8 mouse cellular contexts compared by ENCODE assay signal in the genomic region with DNA sequence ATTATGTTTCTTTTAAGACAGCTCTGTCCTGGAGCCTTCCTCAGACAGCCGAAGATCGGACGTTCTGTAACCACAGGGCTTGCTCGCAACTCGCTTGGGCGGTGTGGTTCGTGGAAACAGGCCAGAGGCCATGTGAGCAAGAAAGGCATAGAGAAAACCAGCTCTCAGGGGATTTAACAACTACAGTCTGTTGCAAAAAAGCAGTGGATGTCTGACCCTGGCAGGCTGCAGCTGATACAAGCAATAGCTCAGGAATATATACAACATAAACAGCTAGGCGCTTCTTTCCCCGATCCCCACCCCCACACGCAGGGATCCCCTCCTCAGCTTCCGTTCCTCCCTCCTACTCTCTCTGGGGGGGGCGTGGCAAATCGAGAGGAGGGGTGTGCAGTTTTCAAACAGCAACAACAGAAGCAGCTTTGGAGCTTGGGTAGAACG. TPM values are rescaled to one million over a fixed set of nuclear protein-coding genes. Genes with fewer than 3 reads are reported as not detected.
DNase-seq lines count a peak whose midpoint lies in the region; ATAC-seq lines count a peak whose summit lies in the region.

No protein-coding gene starts in this region.

- DNase-seq in left cerebral cortex, postnatal 4 days, result peak; percentile 36
- no peak for DNase-seq in left cerebral cortex, adult 11 months (ENCODE audit: low spot score)
- DNase-seq in embryonic facial prominence, embryonic 10.5 days (ENCODE audit: low spot score), result peak; percentile 66
- DNase-seq in hindbrain, embryonic 14.5 days (ENCODE audit: low spot score), result peak; percentile 44
- DNase-seq in thymus, postnatal 4 days, result no peak
- DNase-seq in thymus, postnatal 36 days, result no peak
- DNase-seq in right cerebral cortex, postnatal 10 days (ENCODE audit: low spot score in 2 of 2), result no peak

- H3K36me3 ChIP-seq in embryonic facial prominence, embryonic 10.5 days (replicated peaks), result peaks cover 50% of the 10 kb centered on the region
- no peaks in the 10 kb centered on the region for H3K36me3 ChIP-seq in hindbrain, embryonic 14.5 days (replicated peaks; ENCODE audit: control insufficient read depth, insufficient read depth)
- no peaks in the 10 kb centered on the region for H3K36me3 ChIP-seq in midbrain, embryonic 15.5 days (replicated peaks)

- peak overlapping the region; percentile 35 for H3K4me2 ChIP-seq in hindbrain, embryonic 14.5 days (replicated peaks)
- H3K4me2 ChIP-seq in midbrain, embryonic 15.5 days, result peak overlapping the region; percentile 42

- H3K9ac ChIP-seq in hindbrain, embryonic 14.5 days, result no peak overlapping the region; the same call in 1 of the 2 replicates
- H3K9ac ChIP-seq in midbrain, embryonic 15.5 days, result peak overlapping the region; percentile 22; the same call in 1 of the 2 replicates

- H3K4me1 ChIP-seq in embryonic facial prominence, embryonic 10.5 days, result peaks cover 14% of the 10 kb centered on the region
- H3K4me1 ChIP-seq in hindbrain, embryonic 14.5 days (replicated peaks; ENCODE audit: control insufficient read depth, insufficient read depth, low read length), result no peaks in the 10 kb centered on the region
- H3K4me1 ChIP-seq in midbrain, embryonic 15.5 days, result peaks cover 6% of the 10 kb centered on the region; the same call in 1 of the 2 replicates

- no peaks in the 10 kb centered on the region for H3K27me3 ChIP-seq in embryonic facial prominence, embryonic 10.5 days (replicated peaks; ENCODE audit: low read depth, poor library complexity, severe bottlenecking)
- H3K27me3 ChIP-seq in hindbrain, embryonic 14.5 days (ENCODE audit: control insufficient read depth, insufficient read depth, low read length), result no peaks in the 10 kb centered on the region
- H3K27me3 ChIP-seq in midbrain, embryonic 15.5 days (replicated peaks), result no peaks in the 10 kb centered on the region

- H3K27ac ChIP-seq in embryonic facial prominence, embryonic 10.5 days (replicated peaks), result peak overlapping the region; percentile 69
- peak overlapping the region; percentile 47; the same call in 1 of the 2 replicates for H3K27ac ChIP-seq in hindbrain, embryonic 14.5 days
- H3K27ac ChIP-seq in midbrain, embryonic 15.5 days, result peak overlapping the region; percentile 59

- intact Hi-C loops in left cerebral cortex, postnatal 4 days (cut with DNase I), result no loop called here

- WGBS in embryonic facial prominence, embryonic 10.5 days, result 20% methylated on average over 14 of the region's 14 CpGs
- WGBS in hindbrain, embryonic 14.5 days, result 33% methylated on average over 14 of the region's 14 CpGs
- 15% methylated on average over 14 of the region's 14 CpGs for WGBS in midbrain, embryonic 15.5 days

- H3K4me3 ChIP-seq in embryonic facial prominence, embryonic 10.5 days, result peak overlapping the region; percentile 40; the same call in 1 of the 2 replicates
- H3K4me3 ChIP-seq in hindbrain, embryonic 14.5 days (replicated peaks; ENCODE audit: low read length), result 0 out of 2 replicates have a peak overlapping the region, but pooled peaks have one; percentile 5
- H3K4me3 ChIP-seq in midbrain, embryonic 15.5 days, result peak overlapping the region; percentile 19

- ATAC-seq in hindbrain, embryonic 14.5 days (ENCODE audit: low FRiP score), result no peak
- peak; percentile 69; the same call in 1 of the 2 replicates for ATAC-seq in midbrain, embryonic 15.5 days (replicated peaks)

- no peaks in the 10 kb centered on the region for H3K9me3 ChIP-seq in embryonic facial prominence, embryonic 10.5 days
- H3K9me3 ChIP-seq in hindbrain, embryonic 14.5 days (ENCODE audit: control insufficient read depth, low read length), result no peaks in the 10 kb centered on the region
- no peaks in the 10 kb centered on the region for H3K9me3 ChIP-seq in midbrain, embryonic 15.5 days

RNA-seq across cellular contexts. Expression of gene Gpr155, which starts 45.6 kb away (rescaled TPM):
- total RNA-seq in left cerebral cortex, postnatal 4 days (2021), result 10 to 100 TPM; 22.9 to 23.6 TPM
- 2.8 and 4.3 TPM in 2 replicates for polyA plus RNA-seq in embryonic facial prominence, embryonic 10.5 days (2016; fragmentation: Nextera tagmentation; extraction: Ambion mirVana)
- polyA plus RNA-seq in hindbrain, embryonic 14.5 days (2014; fragmentation: Nextera tagmentation; extraction: Ambion mirVana), result 15.2 and 17.9 TPM in 2 replicates
- polyA plus RNA-seq in midbrain, embryonic 15.5 days (2015; fragmentation: Nextera tagmentation; extraction: Ambion mirVana), result 12.7 and 14.0 TPM in 2 replicates

Comparison
In these comparisons a context has a peak if more than half of its experiments do, and no peak if none do; other contexts are left out.
1. DNase-seq: peak in left cerebral cortex, postnatal 4 days (single experiment), embryonic facial prominence, embryonic 10.5 days (single experiment) and hindbrain, embryonic 14.5 days (single experiment); none in left cerebral cortex, adult 11 months (single experiment), thymus, postnatal 4 days (single experiment), thymus, postnatal 36 days (0 of 2) and right cerebral cortex, postnatal 10 days (0 of 2).
2. Peak in every context shown above with its lines, with median percentiles within 50 percentile points of each other: H3K27ac ChIP-seq and H3K4me3 ChIP-seq.